Mouse (Mus musculus) adrenal gland (tissue): ENCODE results near the gene Ch25h.

ENCODE experiments used
- intact Hi-C: fragments of 180-260 bp; cut with DNase I; formaldehyde crosslinking; loops from one replicate; pipeline ENCODE4 v1.15.1; 2025
- long read RNA-seq, 2 experiments: library from polyadenylated mRNA; unstranded; transcript quantifications; one replicate each; pipeline ENCODE4 v2.0.0; 2020; ENCODE audit warnings: borderline replicate concordance in 1 of 2; ENCODE audit not compliant: insufficient replicate concordance in 1 of 2

Gene Ch25h
- long read RNA-seq, experiment 1, partial matches to known transcripts, result 0 of 1 reads
- long read RNA-seq, experiment 1, other reads (novel, unspliced or antisense), result 0 of 1 reads
- long read RNA-seq, experiment 2, result 0 reads

- intact Hi-C loops, result no loop called here
Measured at GRCm38 (mm10) chr19:34474991-34475971, at the start of gene Ch25h. TSS of gene Ch25h (minus strand) at chr19:34475164.

- intact Hi-C loops, result no loop called here
Measured at GRCm38 (mm10) chr19:34524646-34525045, 49.7 kb upstream of the Ch25h start.

- intact Hi-C loops, result no loop called here
Measured at GRCm38 (mm10) chr19:34523106-34523725, 48.3 kb upstream of the Ch25h start.

- intact Hi-C loops, result no loop called here
Measured at GRCm38 (mm10) chr19:34521978-34522377, 47.0 kb upstream of the Ch25h start.

- intact Hi-C loops, result no loop called here
Measured at GRCm38 (mm10) chr19:34521361-34521760, 46.4 kb upstream of the Ch25h start.

- intact Hi-C loops, result no loop called here
Measured at GRCm38 (mm10) chr19:34520051-34520450, 45.1 kb upstream of the Ch25h start.

- intact Hi-C loops, result no loop called here
Measured at GRCm38 (mm10) chr19:34519646-34520045, 44.7 kb upstream of the Ch25h start.

- intact Hi-C loops, result no loop called here
Measured at GRCm38 (mm10) chr19:34518786-34519185, 43.8 kb upstream of the Ch25h start.

GRCm38 (mm10) chr19:34517812-34518594, 43.0 kb upstream of the Ch25h start:
- intact Hi-C loops, result no loop called here

- intact Hi-C loops, result no loop called here
Measured at GRCm38 (mm10) chr19:34517197-34517596, 42.2 kb upstream of the Ch25h start.

GRCm38 (mm10) chr19:34516346-34516745, 41.4 kb upstream of the Ch25h start:
- intact Hi-C loops, result no loop called here

GRCm38 (mm10) chr19:34515681-34516080, 40.7 kb upstream of the Ch25h start:
- intact Hi-C loops, result no loop called here

GRCm38 (mm10) chr19:34511528-34511927, 36.6 kb upstream of the Ch25h start:
- intact Hi-C loops, result no loop called here

GRCm38 (mm10) chr19:34510717-34511116, 35.8 kb upstream of the Ch25h start:
- intact Hi-C loops, result no loop called here

GRCm38 (mm10) chr19:34505161-34505721, 30.3 kb upstream of the Ch25h start:
- intact Hi-C loops, result no loop called here

GRCm38 (mm10) chr19:34500763-34501162, 25.8 kb upstream of the Ch25h start:
- intact Hi-C loops, result loop anchor here (5.0 kb wide), 1 partner anchor 137 kb away; no protein-coding TSS in a partner anchor

- intact Hi-C loops, result loop anchor here (5.0 kb wide), 1 partner anchor 36 kb away; no protein-coding TSS in a partner anchor
Measured at GRCm38 (mm10) chr19:34496353-34496752, 21.4 kb upstream of the Ch25h start.

- intact Hi-C loops, result no loop called here
Measured at GRCm38 (mm10) chr19:34493859-34494258, 18.9 kb upstream of the Ch25h start.

GRCm38 (mm10) chr19:34483547-34483946, 8.6 kb upstream of the Ch25h start:
- intact Hi-C loops, result loop anchor here (1.0 to 5.0 kb wide), 2 partner anchors 149 to 241 kb away; no protein-coding TSS in a partner anchor

- intact Hi-C loops, result no loop called here
Measured at GRCm38 (mm10) chr19:34474228-34474990, 555 bp downstream of the Ch25h start.
